In the genomic region with DNA sequence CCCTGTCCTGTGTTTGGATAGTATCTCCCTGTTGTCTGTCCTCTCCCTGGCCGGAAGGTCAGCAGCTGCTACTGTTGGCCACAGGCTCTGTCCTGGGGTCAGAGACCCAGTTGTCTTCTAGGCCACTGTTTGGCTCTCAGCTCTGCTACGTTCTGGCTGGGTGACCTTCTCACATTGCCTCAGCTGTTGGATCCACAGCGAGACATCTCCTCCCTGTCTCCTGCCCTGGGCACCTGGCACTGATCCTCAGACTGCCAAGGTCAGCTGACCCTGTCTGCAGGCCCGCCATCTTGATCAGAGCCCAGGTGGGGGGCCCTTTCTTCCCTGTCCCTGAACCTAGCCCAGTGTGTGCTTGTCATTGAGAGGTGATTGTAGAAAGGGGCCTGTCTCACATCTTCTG, we compare ENCODE assay signal across 11 mouse cellular contexts. TPM values are rescaled to one million over a fixed set of nuclear protein-coding genes. Genes with fewer than 3 reads are reported as not detected.
A peak's percentile ranks its signal among the peaks of the same experiment; 100 is the strongest.
DNase-seq lines count a peak whose midpoint lies in the region; ATAC-seq and TF ChIP-seq lines count a peak whose summit lies in the region.
"Had no signal": no experiment of that assay in that cellular context is flagged by ENCODE, and none has a peak within 500 bp of the region (broad histone marks: within the 10 kb centered on the region; RNA-seq: fewer than 3 reads in every experiment).

No protein-coding gene starts in this region.

- peak; percentile 99 for DNase-seq in heart, adult 11 months
- DNase-seq in heart, postnatal 25 days (ENCODE audit: low spot score): no peak
- DNase-seq in embryonic facial prominence, embryonic 10.5 days (ENCODE audit: low spot score): no peak
- DNase-seq in frontal cortex, adult 2 months (ENCODE audit: extremely low spot score in 1 of 2, low spot score in 1 of 2): no peak
- DNase-seq in liver, postnatal 0 days: no peak
- no peak for DNase-seq in lung, postnatal 0 days (ENCODE audit: low spot score)
- DNase-seq: layer of hippocampus, postnatal 36 days; lung, postnatal 10 days; spleen, adult 18-20 months had no signal

- no peak overlapping the region; the same call in 1 of the 2 replicates for H3K4me3 ChIP-seq in embryonic facial prominence, embryonic 10.5 days
- 0 out of 2 replicates have a peak overlapping the region, but pooled peaks have one; percentile 2 for H3K4me3 ChIP-seq in heart, embryonic 11.5 days (ENCODE audit: low read depth, low read length)
- H3K4me3 ChIP-seq in limb, embryonic 12.5 days (replicated peaks): no peak overlapping the region
- no peak overlapping the region for H3K4me3 ChIP-seq in liver, postnatal 0 days (ENCODE audit: low read depth, low read length)
- H3K4me3 ChIP-seq in lung, postnatal 0 days (ENCODE audit: low read depth, low read length): no peak overlapping the region

- intact Hi-C loops in heart, postnatal 25 days (cut with DNase I): no loop called here

- H3K4me2 ChIP-seq in heart, embryonic 11.5 days: peak overlapping the region; percentile 61
- no peak overlapping the region for H3K4me2 ChIP-seq in limb, embryonic 12.5 days
- H3K4me2 ChIP-seq in liver, postnatal 0 days (ENCODE audit: low read depth, low read length): no peak overlapping the region
- no peak overlapping the region for H3K4me2 ChIP-seq in lung, postnatal 0 days (replicated peaks; ENCODE audit: low read depth, low read length)

- 0 out of 2 replicates have a peak, but pooled peaks cover 6% of the 10 kb centered on the region for H3K27me3 ChIP-seq in embryonic facial prominence, embryonic 10.5 days (replicated peaks; ENCODE audit: low read depth, poor library complexity, severe bottlenecking)
- no peaks in the 10 kb centered on the region for H3K27me3 ChIP-seq in heart, embryonic 11.5 days (ENCODE audit: control insufficient read depth, insufficient read depth, low read length)
- no peaks in the 10 kb centered on the region for H3K27me3 ChIP-seq in limb, embryonic 12.5 days
- H3K27me3 ChIP-seq in liver, postnatal 0 days (ENCODE audit: insufficient read depth, low read length): no peaks in the 10 kb centered on the region
- H3K27me3 ChIP-seq in lung, postnatal 0 days (replicated peaks; ENCODE audit: insufficient read depth, low read length): no peaks in the 10 kb centered on the region

- peaks cover 27% of the 10 kb centered on the region for H3K4me1 ChIP-seq in embryonic facial prominence, embryonic 10.5 days
- H3K4me1 ChIP-seq in heart, embryonic 11.5 days (ENCODE audit: control insufficient read depth, insufficient read depth, low read length): peaks cover 55% of the 10 kb centered on the region
- H3K4me1 ChIP-seq in limb, embryonic 12.5 days (replicated peaks): peaks cover 10% of the 10 kb centered on the region
- H3K4me1 ChIP-seq in liver, postnatal 0 days (ENCODE audit: insufficient read depth): no peaks in the 10 kb centered on the region; the same call in 1 of the 2 replicates
- H3K4me1 ChIP-seq in lung, postnatal 0 days (ENCODE audit: insufficient read depth, low read depth, low read length): peaks cover 14% of the 10 kb centered on the region

- ATAC-seq in heart, embryonic 11.5 days (replicated peaks; ENCODE audit: insufficient number of reproducible peaks, low FRiP score, low TSS enrichment): no peak
- ATAC-seq in limb, embryonic 12.5 days (ENCODE audit: insufficient number of reproducible peaks, insufficient read depth, low FRiP score, low TSS enrichment, low read depth): no peak
- no peak for ATAC-seq in liver, postnatal 0 days
- ATAC-seq in lung, postnatal 0 days: no peak

- H3K9me3 ChIP-seq in embryonic facial prominence, embryonic 10.5 days: no peaks in the 10 kb centered on the region
- no peaks in the 10 kb centered on the region for H3K9me3 ChIP-seq in heart, embryonic 11.5 days (replicated peaks; ENCODE audit: control insufficient read depth, low read length)
- no peaks in the 10 kb centered on the region for H3K9me3 ChIP-seq in limb, embryonic 12.5 days
- H3K9me3 ChIP-seq in liver, postnatal 0 days (ENCODE audit: low read length): no peaks in the 10 kb centered on the region
- H3K9me3 ChIP-seq in lung, postnatal 0 days (ENCODE audit: low read length): no peaks in the 10 kb centered on the region

- peak overlapping the region; percentile 63 for H3K27ac ChIP-seq in embryonic facial prominence, embryonic 10.5 days (replicated peaks)
- peak overlapping the region; percentile 99 for H3K27ac ChIP-seq in heart, embryonic 11.5 days (ENCODE audit: low read depth, low read length)
- peak overlapping the region; percentile 50; the same call in 1 of the 2 replicates for H3K27ac ChIP-seq in limb, embryonic 12.5 days
- H3K27ac ChIP-seq in liver, postnatal 0 days (ENCODE audit: low read depth): no peak overlapping the region
- no peak overlapping the region for H3K27ac ChIP-seq in lung, postnatal 0 days (ENCODE audit: low read length)

- peak overlapping the region; percentile 56 for H3K9ac ChIP-seq in heart, embryonic 11.5 days (ENCODE audit: low read depth, low read length)
- H3K9ac ChIP-seq in limb, embryonic 12.5 days (replicated peaks): no peak overlapping the region
- H3K9ac ChIP-seq in liver, postnatal 0 days (replicated peaks): no peak overlapping the region
- H3K9ac ChIP-seq in lung, postnatal 0 days (replicated peaks; ENCODE audit: low read depth): no peak overlapping the region

- WGBS in embryonic facial prominence, embryonic 10.5 days: 62% methylated on average over 4 of the region's 4 CpGs
- 49% methylated on average over 4 of the region's 4 CpGs for WGBS in heart, embryonic 11.5 days (ENCODE audit: insufficient replicate concordance)
- WGBS in limb, embryonic 12.5 days: 72% methylated on average over 4 of the region's 4 CpGs
- 63% methylated on average over 4 of the region's 4 CpGs for WGBS in liver, postnatal 0 days (ENCODE audit: insufficient replicate concordance)
- WGBS in lung, postnatal 0 days: 69% methylated on average over 4 of the region's 4 CpGs

- no peaks in the 10 kb centered on the region for H3K36me3 ChIP-seq in embryonic facial prominence, embryonic 10.5 days (replicated peaks)
- no peaks in the 10 kb centered on the region for H3K36me3 ChIP-seq in heart, embryonic 11.5 days (ENCODE audit: control insufficient read depth, insufficient read depth, low read length)
- no peaks in the 10 kb centered on the region for H3K36me3 ChIP-seq in limb, embryonic 12.5 days
- H3K36me3 ChIP-seq in liver, postnatal 0 days (replicated peaks; ENCODE audit: insufficient read depth, low read length): no peaks in the 10 kb centered on the region
- no peaks in the 10 kb centered on the region for H3K36me3 ChIP-seq in lung, postnatal 0 days (ENCODE audit: insufficient read depth, low read length)

- TF ChIP-seq EP300 in liver, postnatal 0 days (IDR thresholded peaks at IDR 0.05; ENCODE audit: low read depth): no peak
- no peak for TF ChIP-seq EP300 in lung, postnatal 0 days (IDR thresholded peaks at IDR 0.05)

- TF ChIP-seq CTCF in liver, postnatal 0 days (IDR thresholded peaks at IDR 0.05; ENCODE audit: low read depth): no peak
- no peak for TF ChIP-seq CTCF in lung, postnatal 0 days (IDR thresholded peaks at IDR 0.05)

RNA-seq across cellular contexts. Expression of a gene that starts 29.5 kb away (rescaled TPM):
- under 1 TPM; 0.67 to 0.86 TPM for total RNA-seq in heart, postnatal 25 days (2021)
- 0.07 and 0.16 TPM in 2 replicates for polyA plus RNA-seq in embryonic facial prominence, embryonic 10.5 days (2016; fragmentation: Nextera tagmentation; extraction: Ambion mirVana)
- polyA plus RNA-seq in heart, embryonic 11.5 days (2014; fragmentation: Nextera tagmentation; extraction: Ambion mirVana): 0.16 and 0.52 TPM in 2 replicates
- not detected in 2 replicates for polyA plus RNA-seq in limb, embryonic 12.5 days (2016; fragmentation: Nextera tagmentation; extraction: Ambion mirVana)
- 0.19 and 0.20 TPM in 2 replicates for polyA plus RNA-seq in frontal cortex, adult 2 months (2012; rRNA removed)
- polyA plus RNA-seq in liver, postnatal 0 days (2015; fragmentation: Nextera tagmentation; extraction: Ambion mirVana): not detected in 2 replicates
- polyA plus RNA-seq in lung, postnatal 0 days (2015; fragmentation: Nextera tagmentation; extraction: Ambion mirVana): 0.10 TPM in 1 of 2 replicates, not detected in the other
- total RNA-seq: layer of hippocampus, postnatal 36 days had no signal

RNA-seq across cellular contexts. Expression of a gene that starts 35.5 kb away (rescaled TPM):
- total RNA-seq in heart, postnatal 25 days (2021): over 10,000 TPM; 17,245 to 18,320 TPM
- polyA plus RNA-seq in embryonic facial prominence, embryonic 10.5 days (2016; fragmentation: Nextera tagmentation; extraction: Ambion mirVana): 0.72 and 0.86 TPM in 2 replicates
- 138 and 139 TPM in 2 replicates for polyA plus RNA-seq in heart, embryonic 11.5 days (2014; fragmentation: Nextera tagmentation; extraction: Ambion mirVana)
- polyA plus RNA-seq in limb, embryonic 12.5 days (2016; fragmentation: Nextera tagmentation; extraction: Ambion mirVana): 3.3 and 3.7 TPM in 2 replicates
- 0.28 and 1.2 TPM in 2 replicates for polyA plus RNA-seq in frontal cortex, adult 2 months (2012; rRNA removed)
- polyA plus RNA-seq in liver, postnatal 0 days (2015; fragmentation: Nextera tagmentation; extraction: Ambion mirVana): 0.15 and 6.6 TPM in 2 replicates
- 0.84 and 1.1 TPM in 2 replicates for polyA plus RNA-seq in lung, postnatal 0 days (2015; fragmentation: Nextera tagmentation; extraction: Ambion mirVana)

Comparison
In these comparisons a context has a peak if more than half of its experiments do, and no peak if none do; other contexts are left out.
1. H3K27ac ChIP-seq: peak in embryonic facial prominence, embryonic 10.5 days (single experiment), heart, embryonic 11.5 days (single experiment) and limb, embryonic 12.5 days (single experiment); none in liver, postnatal 0 days (single experiment) and lung, postnatal 0 days (single experiment).
2. RNA of a gene that starts 35.5 kb away (polyA plus RNA-seq): 138 to 139 TPM in heart, embryonic 11.5 days; 3.3 to 3.7 TPM in limb, embryonic 12.5 days, 0.72 to 0.86 TPM in embryonic facial prominence, embryonic 10.5 days, 0.84 to 1.1 TPM in lung, postnatal 0 days, 0.28 to 1.2 TPM in frontal cortex, adult 2 months and 0.15 to 6.6 TPM in liver, postnatal 0 days; every median in the first group is over 10 times any median in the second.